Mouse (Mus musculus): ENCODE measurements at regions not wholly inside any gene's neighbourhood (a gene's known extent, or its start where the extent isn't known, plus 50 kb on each side); places are given as distances from the start of the nearest gene placed in this dataset.
A peak's percentile ranks its signal among the peaks of the same experiment; 100 is the strongest.

DNA sequence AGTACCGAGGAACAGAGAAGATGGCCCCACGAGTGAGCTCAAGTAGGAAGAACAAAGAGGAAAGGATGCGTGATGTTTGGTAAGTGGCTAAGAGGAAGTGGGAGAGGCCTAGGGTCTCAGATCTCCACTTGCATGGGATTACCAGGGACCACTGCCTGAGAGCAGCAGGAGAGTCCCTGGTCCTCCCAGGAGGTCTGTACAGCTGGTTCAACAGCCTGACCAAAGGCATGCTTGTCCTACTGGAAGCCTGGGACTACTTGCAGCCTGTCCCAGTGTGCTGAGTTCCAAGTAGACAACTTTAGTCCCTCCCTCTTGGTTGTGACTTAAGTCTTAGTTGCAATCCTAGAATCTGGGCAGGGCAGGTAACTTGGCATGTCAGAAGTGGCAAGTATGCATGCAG, 437.5 kb upstream of the Mki67 start:
- no peak overlapping the region for H3K4me3 ChIP-seq (ENCODE audit: low read depth, low read length)
- WGBS = 75% methylated on average over 3 of the region's 3 CpGs
- no peaks in the 10 kb centered on the region for H3K9me3 ChIP-seq (ENCODE audit: control insufficient read depth, low read length)
- H3K27me3 ChIP-seq (ENCODE audit: control insufficient read depth, insufficient read depth, low read length) = no peaks in the 10 kb centered on the region
- no peak for ATAC-seq (ENCODE audit: insufficient number of reproducible peaks, low FRiP score, low TSS enrichment, low read depth)
- H3K27ac ChIP-seq (replicated peaks; ENCODE audit: low read depth, low read length) = no peak overlapping the region
- no peaks in the 10 kb centered on the region for H3K36me3 ChIP-seq (ENCODE audit: control insufficient read depth, insufficient read depth, low read length)
- peaks cover 9% of the 10 kb centered on the region for H3K4me1 ChIP-seq (ENCODE audit: control insufficient read depth, insufficient read depth, low read length)
- no peak overlapping the region for H3K9ac ChIP-seq (ENCODE audit: low read length)
- H3K4me2 ChIP-seq (ENCODE audit: low read depth, severe bottlenecking) = no peak overlapping the region
- DNase-seq (ENCODE audit: low spot score) = no peak

DNA sequence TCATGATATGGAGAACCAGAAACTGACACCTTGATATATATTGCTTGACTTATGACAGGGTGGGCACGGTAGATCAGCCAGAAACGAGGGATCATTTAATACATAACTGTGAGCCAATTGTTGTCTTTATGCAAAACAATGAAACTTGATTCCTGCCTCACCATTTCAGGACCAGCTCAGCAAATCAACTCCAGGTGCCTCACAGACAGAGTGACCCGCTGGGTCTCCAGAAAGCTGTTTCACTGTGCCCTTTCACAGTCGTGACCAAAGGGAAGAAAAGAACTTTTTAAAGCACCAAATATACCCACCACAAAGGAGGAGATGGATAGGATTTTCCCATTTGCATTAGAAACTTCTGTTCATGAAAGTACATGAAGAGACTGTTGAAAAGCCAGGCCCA, 443.0 kb upstream of the Mki67 start:
- DNase-seq (ENCODE audit: low spot score) = peak; percentile 76
- Histone ChIP-seq H3K9ac (ENCODE audit: low read length) (no peak overlapping the region; the same call in 1 of the 2 replicates), H3K4me3 (ENCODE audit: low read depth, low read length) (no peak overlapping the region), H3K27me3 (ENCODE audit: control insufficient read depth, insufficient read depth, low read length) (no peaks in the 10 kb centered on the region), H3K36me3 (ENCODE audit: control insufficient read depth, insufficient read depth, low read length) (no peaks in the 10 kb centered on the region), H3K27ac (replicated peaks; ENCODE audit: low read depth, low read length) (peak overlapping the region; percentile 80), H3K9me3 (ENCODE audit: control insufficient read depth, low read length) (no peaks in the 10 kb centered on the region), H3K4me1 (ENCODE audit: control insufficient read depth, insufficient read depth, low read length) (0 out of 2 replicates have a peak, but pooled peaks cover 2% of the 10 kb centered on the region), H3K4me2 (ENCODE audit: low read depth, severe bottlenecking) (no peak overlapping the region)
- 4% methylated on average over 4 of the region's 4 CpGs for WGBS
- 0 out of 2 replicates have a peak, but pooled peaks have one; percentile 21 for ATAC-seq (ENCODE audit: insufficient number of reproducible peaks, low FRiP score, low TSS enrichment, low read depth)

DNA sequence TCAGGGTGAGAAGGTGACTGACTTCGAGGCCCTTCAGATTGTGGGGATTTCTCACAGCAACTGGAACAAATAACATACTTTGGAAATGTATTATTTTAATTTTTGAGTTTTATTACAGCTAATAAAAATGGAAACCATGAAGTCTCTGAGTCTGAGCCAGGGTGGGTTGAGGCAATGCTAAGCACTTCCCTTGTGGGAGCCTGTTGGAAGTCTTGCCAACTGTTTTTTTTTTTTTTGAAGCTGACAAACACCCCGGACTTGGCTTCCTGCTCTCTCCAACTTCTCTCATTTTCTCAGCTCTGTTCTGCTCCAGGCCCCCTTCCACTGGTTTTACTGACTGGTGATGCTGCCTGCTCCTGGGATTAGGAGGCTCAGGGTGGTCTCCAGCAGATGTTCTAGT, 445.4 kb upstream of the Mki67 start:
- Histone ChIP-seq H3K27me3 (ENCODE audit: control insufficient read depth, insufficient read depth, low read length) (no peaks in the 10 kb centered on the region), H3K36me3 (ENCODE audit: control insufficient read depth, insufficient read depth, low read length) (no peaks in the 10 kb centered on the region), H3K9ac (ENCODE audit: low read length) (no peak overlapping the region), H3K4me1 (ENCODE audit: control insufficient read depth, insufficient read depth, low read length) (0 out of 2 replicates have a peak, but pooled peaks cover 2% of the 10 kb centered on the region), H3K27ac (replicated peaks; ENCODE audit: low read depth, low read length) (no peak overlapping the region), H3K4me2 (ENCODE audit: low read depth, severe bottlenecking) (no peak overlapping the region), H3K4me3 (ENCODE audit: low read depth, low read length) (no peak overlapping the region), H3K9me3 (ENCODE audit: control insufficient read depth, low read length) (no peaks in the 10 kb centered on the region)
- no peak for DNase-seq (ENCODE audit: low spot score)
- no peak for ATAC-seq (ENCODE audit: insufficient number of reproducible peaks, low FRiP score, low TSS enrichment, low read depth)
- 87% methylated on average over 2 of the region's 2 CpGs for WGBS

DNA sequence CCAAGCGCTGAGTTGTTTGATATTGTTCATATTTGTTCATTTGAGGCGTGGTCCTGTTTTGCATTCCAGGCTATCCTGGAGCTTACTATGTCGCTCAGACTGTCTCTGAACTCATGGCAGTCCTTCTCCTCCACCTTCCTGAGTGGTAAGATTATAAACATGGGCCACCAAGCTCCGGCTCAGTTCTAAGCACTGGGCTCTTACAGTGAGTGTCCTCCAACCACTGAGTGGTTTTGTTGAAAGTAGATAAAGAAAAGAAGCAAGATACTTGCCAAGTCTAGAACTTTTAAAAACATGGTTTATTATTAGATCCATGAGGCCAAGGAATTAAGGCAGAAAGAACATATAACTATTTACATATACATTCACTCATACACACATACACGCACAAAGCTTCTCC, 448.7 kb upstream of the Mki67 start:
- Histone ChIP-seq H3K4me3 (ENCODE audit: low read depth, low read length) (no peak overlapping the region), H3K36me3 (ENCODE audit: control insufficient read depth, insufficient read depth, low read length) (no peaks in the 10 kb centered on the region), H3K27me3 (ENCODE audit: control insufficient read depth, insufficient read depth, low read length) (no peaks in the 10 kb centered on the region), H3K4me1 (ENCODE audit: control insufficient read depth, insufficient read depth, low read length) (0 out of 2 replicates have a peak, but pooled peaks cover 4% of the 10 kb centered on the region), H3K9me3 (ENCODE audit: control insufficient read depth, low read length) (no peaks in the 10 kb centered on the region), H3K4me2 (ENCODE audit: low read depth, severe bottlenecking) (no peak overlapping the region), H3K9ac (ENCODE audit: low read length) (no peak overlapping the region), H3K27ac (replicated peaks; ENCODE audit: low read depth, low read length) (no peak overlapping the region)
- WGBS = 93% methylated on average over 5 of the region's 5 CpGs
- ATAC-seq (ENCODE audit: insufficient number of reproducible peaks, low FRiP score, low TSS enrichment, low read depth) = no peak
- no peak for DNase-seq (ENCODE audit: low spot score)

DNA sequence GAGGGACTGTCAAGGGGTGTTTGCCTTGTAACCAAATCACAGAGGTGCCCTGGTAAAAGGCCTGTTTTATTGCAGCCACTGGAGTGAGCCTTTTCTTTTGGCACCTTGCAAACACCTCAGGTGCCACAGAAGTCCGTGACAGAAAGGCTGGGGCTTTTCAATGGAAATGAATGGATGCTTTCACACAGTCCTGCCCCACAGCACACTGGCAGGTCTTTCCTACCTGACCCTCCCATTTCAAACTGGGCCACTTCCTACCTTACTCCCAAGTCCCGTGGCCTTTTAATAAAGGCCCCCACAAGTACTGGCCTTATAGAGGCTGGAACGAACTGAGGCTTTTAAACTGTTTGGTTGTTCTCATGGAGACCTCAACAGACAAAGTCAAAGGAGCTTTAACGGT, 453.1 kb upstream of the Mki67 start:
- Histone ChIP-seq H3K4me2 (ENCODE audit: low read depth, severe bottlenecking) (no peak overlapping the region), H3K9ac (ENCODE audit: low read length) (no peak overlapping the region), H3K4me1 (ENCODE audit: control insufficient read depth, insufficient read depth, low read length) (0 out of 2 replicates have a peak, but pooled peaks cover 4% of the 10 kb centered on the region), H3K4me3 (ENCODE audit: low read depth, low read length) (no peak overlapping the region), H3K9me3 (ENCODE audit: control insufficient read depth, low read length) (no peaks in the 10 kb centered on the region), H3K36me3 (ENCODE audit: control insufficient read depth, insufficient read depth, low read length) (no peaks in the 10 kb centered on the region), H3K27ac (replicated peaks; ENCODE audit: low read depth, low read length) (no peak overlapping the region), H3K27me3 (ENCODE audit: control insufficient read depth, insufficient read depth, low read length) (no peaks in the 10 kb centered on the region)
- ATAC-seq (ENCODE audit: insufficient number of reproducible peaks, low FRiP score, low TSS enrichment, low read depth) (peak; percentile 54), DNase-seq (ENCODE audit: low spot score) (peak; percentile 33)
- WGBS = 55% methylated on average over 4 of the region's 4 CpGs

DNA sequence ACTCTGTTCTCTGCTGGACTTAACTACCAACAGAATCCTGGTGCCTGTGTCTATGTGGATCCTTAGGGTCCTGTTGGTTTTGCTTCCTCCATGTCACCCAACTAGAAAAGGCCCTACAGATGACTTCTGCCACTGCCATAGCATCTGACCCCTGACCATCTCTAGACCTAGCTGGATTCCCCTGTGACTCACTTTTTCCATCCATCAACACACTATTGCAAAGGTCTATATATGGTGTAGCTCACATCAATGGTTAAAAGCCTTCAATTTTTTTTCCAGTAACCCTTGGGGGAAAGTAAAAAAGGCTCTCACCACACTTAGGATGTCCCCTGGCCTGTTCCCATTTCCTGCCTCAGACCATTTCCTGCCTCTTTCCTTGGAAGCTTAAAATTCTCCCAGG, 460.2 kb upstream of the Mki67 start:
- H3K9me3 ChIP-seq (ENCODE audit: control insufficient read depth, low read length) = no peaks in the 10 kb centered on the region
- no peaks in the 10 kb centered on the region for H3K27me3 ChIP-seq (ENCODE audit: control insufficient read depth, insufficient read depth, low read length)
- H3K4me3 ChIP-seq (ENCODE audit: low read depth, low read length) = no peak overlapping the region
- no peak for DNase-seq (ENCODE audit: low spot score)
- no peak overlapping the region for H3K4me2 ChIP-seq (ENCODE audit: low read depth, severe bottlenecking)
- no peak overlapping the region for H3K9ac ChIP-seq (ENCODE audit: low read length)
- no peaks in the 10 kb centered on the region for H3K4me1 ChIP-seq (ENCODE audit: control insufficient read depth, insufficient read depth, low read length)
- ATAC-seq (ENCODE audit: insufficient number of reproducible peaks, low FRiP score, low TSS enrichment, low read depth) = no peak
- H3K36me3 ChIP-seq (ENCODE audit: control insufficient read depth, insufficient read depth, low read length) = no peaks in the 10 kb centered on the region
- H3K27ac ChIP-seq (replicated peaks; ENCODE audit: low read depth, low read length) = no peak overlapping the region

DNA sequence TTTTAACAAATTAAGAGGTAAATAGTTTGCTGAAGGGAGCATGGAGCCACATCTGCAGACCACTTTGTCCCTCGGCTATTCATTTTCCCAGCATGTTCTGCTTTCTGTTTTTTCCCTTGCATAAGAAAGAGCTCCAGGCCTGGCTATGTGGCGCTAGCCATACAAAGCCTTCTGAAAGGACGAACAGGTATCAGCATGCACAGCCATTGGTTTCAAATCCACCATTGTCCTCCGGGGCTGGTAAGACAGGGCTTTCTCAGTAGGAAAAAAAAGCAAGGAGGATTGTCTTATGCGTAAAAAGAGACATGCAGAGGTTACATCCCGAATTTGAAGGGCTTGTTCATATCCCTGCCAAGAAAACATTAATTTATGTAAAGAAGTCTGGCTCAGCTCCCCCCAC, 464.8 kb upstream of the Mki67 start:
- H3K9me3 ChIP-seq (ENCODE audit: control insufficient read depth, low read length) = no peaks in the 10 kb centered on the region
- WGBS = 65% methylated on average over 6 of the region's 6 CpGs
- no peak overlapping the region for H3K4me3 ChIP-seq (ENCODE audit: low read depth, low read length)
- H3K27me3 ChIP-seq (ENCODE audit: control insufficient read depth, insufficient read depth, low read length) = no peaks in the 10 kb centered on the region
- ATAC-seq (ENCODE audit: insufficient number of reproducible peaks, low FRiP score, low TSS enrichment, low read depth) = no peak
- no peaks in the 10 kb centered on the region for H3K36me3 ChIP-seq (ENCODE audit: control insufficient read depth, insufficient read depth, low read length)
- no peaks in the 10 kb centered on the region for H3K4me1 ChIP-seq (ENCODE audit: control insufficient read depth, insufficient read depth, low read length)
- H3K9ac ChIP-seq (ENCODE audit: low read length) = no peak overlapping the region
- DNase-seq (ENCODE audit: low spot score) = no peak
- H3K27ac ChIP-seq (replicated peaks; ENCODE audit: low read depth, low read length) = no peak overlapping the region
- no peak overlapping the region for H3K4me2 ChIP-seq (ENCODE audit: low read depth, severe bottlenecking)

DNA sequence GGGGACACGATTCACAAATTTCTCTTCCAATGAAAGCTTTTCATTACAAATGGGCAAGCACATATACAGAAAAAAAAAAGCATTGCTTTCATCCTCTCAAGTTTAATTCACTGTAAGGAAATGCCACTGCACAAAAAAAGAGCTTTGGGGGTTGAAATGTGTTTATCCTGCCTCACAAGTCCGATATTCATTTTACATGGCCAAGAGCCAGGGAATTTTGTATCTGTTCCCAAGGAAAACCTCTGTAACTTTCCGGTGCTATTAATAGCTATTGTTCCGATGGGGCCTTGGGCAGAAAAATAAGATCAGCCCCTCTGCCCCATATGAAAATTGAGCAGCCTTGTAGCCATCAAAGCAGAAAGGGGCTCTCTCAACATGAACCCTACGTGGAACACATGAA, 465.9 kb upstream of the Mki67 start:
- H3K4me2 ChIP-seq (ENCODE audit: low read depth, severe bottlenecking) = no peak overlapping the region
- no peaks in the 10 kb centered on the region for H3K36me3 ChIP-seq (ENCODE audit: control insufficient read depth, insufficient read depth, low read length)
- no peak overlapping the region for H3K4me3 ChIP-seq (ENCODE audit: low read depth, low read length)
- H3K27ac ChIP-seq (replicated peaks; ENCODE audit: low read depth, low read length) = no peak overlapping the region
- H3K27me3 ChIP-seq (ENCODE audit: control insufficient read depth, insufficient read depth, low read length) = no peaks in the 10 kb centered on the region
- no peak for ATAC-seq (ENCODE audit: insufficient number of reproducible peaks, low FRiP score, low TSS enrichment, low read depth)
- H3K9ac ChIP-seq (ENCODE audit: low read length) = no peak overlapping the region
- 90% methylated on average over 5 of the region's 5 CpGs for WGBS
- no peaks in the 10 kb centered on the region for H3K9me3 ChIP-seq (ENCODE audit: control insufficient read depth, low read length)
- H3K4me1 ChIP-seq (ENCODE audit: control insufficient read depth, insufficient read depth, low read length) = no peaks in the 10 kb centered on the region
- DNase-seq (ENCODE audit: low spot score) = no peak

DNA sequence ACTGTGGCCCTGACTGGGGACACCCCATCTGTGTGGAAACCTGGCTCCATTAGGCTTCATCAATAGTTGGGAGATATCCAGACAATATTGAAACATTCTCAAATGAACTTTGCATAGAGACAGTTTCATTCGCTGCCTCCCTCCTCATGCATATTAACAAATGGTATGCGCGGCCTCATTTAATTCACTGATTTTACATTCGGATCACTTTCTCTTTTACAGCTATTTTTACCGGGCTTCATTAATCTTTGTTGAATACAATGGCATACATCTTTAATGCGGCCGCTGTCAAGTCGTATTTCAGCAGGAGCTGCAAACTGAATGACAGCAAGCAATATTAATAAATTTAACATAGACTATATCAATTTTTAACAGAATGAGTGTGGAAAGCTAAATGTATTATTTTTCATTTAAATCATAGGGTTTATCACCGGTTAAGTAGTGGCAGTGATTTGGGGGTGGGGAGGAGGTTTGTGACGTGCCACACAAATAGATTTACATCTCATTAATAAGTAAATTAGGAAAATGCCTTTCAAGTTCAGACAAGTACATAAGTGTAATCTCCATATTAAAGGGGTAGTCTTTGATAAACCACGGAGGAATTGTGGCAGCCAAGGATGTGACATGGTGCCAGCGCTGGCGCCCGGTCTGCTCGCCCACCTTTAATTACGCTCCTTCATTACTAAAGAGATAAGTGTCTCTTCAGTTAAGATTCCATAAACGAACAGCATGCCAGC, 480.4 kb upstream of the Mki67 start:
- WGBS = 90% methylated on average over 17 of the region's 17 CpGs
- Histone ChIP-seq H3K27ac (replicated peaks; ENCODE audit: low read depth, low read length) (no peak overlapping the region), H3K36me3 (ENCODE audit: control insufficient read depth, insufficient read depth, low read length) (no peaks in the 10 kb centered on the region), H3K9ac (ENCODE audit: low read length) (no peak overlapping the region), H3K9me3 (ENCODE audit: control insufficient read depth, low read length) (no peaks in the 10 kb centered on the region), H3K4me2 (ENCODE audit: low read depth, severe bottlenecking) (no peak overlapping the region), H3K4me3 (ENCODE audit: low read depth, low read length) (no peak overlapping the region), H3K27me3 (ENCODE audit: control insufficient read depth, insufficient read depth, low read length) (no peaks in the 10 kb centered on the region), H3K4me1 (ENCODE audit: control insufficient read depth, insufficient read depth, low read length) (no peaks in the 10 kb centered on the region)
- no peak for DNase-seq (ENCODE audit: low spot score)
- ATAC-seq (ENCODE audit: insufficient number of reproducible peaks, low FRiP score, low TSS enrichment, low read depth) = no peak

Measured in limb, embryonic 11.5 days (tissue).